Mouse (Mus musculus): Measurements from ENCODE around the gene Fam89b. TPM values are rescaled to one million over a fixed set of nuclear protein-coding genes. Genes with fewer than 3 reads are reported as not detected.

Gene Fam89b
- total and polyA plus RNA-seq, 3 experiments, result 29.6 to 60.2 TPM; not detected in 1

DNA sequence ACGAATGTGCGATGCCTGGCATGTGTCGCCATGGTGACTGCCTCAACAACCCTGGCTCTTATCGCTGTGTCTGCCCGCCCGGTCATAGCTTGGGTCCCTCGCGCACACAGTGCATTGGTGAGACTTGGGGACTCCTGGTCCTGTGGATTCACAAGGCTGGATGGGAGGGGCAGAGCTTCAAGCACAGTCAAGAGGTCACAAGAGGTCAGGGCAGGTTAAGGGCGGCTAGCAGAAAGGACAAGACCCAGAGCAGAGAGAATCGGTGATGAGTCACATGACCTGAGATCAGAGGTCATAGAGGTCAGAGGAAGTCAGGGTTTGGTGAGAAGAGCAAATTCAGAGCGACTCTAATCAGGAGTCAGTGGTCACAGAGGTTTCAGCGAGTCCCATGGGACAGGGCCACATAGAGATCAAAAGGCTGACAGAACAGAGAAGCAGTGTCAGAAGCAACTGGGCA is 17.5 kb upstream of the Fam89b start:
- TF ChIP-seq KAT2A (conservative IDR thresholded peaks at IDR 0.05; ENCODE audit: low read depth, low read length) (no peak), USF2 (IDR thresholded peaks at IDR 0.05; ENCODE audit: borderline replicate concordance in 1 of 2, insufficient read depth in 1 of 2, low read depth in 1 of 2, low read length in 2 of 2) (no peak), GABPA (IDR thresholded peaks at IDR 0.05; ENCODE audit: low read depth, low read length) (no peak), USF1 (IDR thresholded peaks at IDR 0.05; ENCODE audit: low read depth, low read length) (no peak), MYC (IDR thresholded peaks at IDR 0.05; ENCODE audit: low read depth, low read length) (no peak), MAZ (IDR thresholded peaks at IDR 0.05; ENCODE audit: low read depth, low read length) (no peak), UBTF (IDR thresholded peaks at IDR 0.05; ENCODE audit: borderline replicate concordance, insufficient read depth, low read depth, low read length) (no peak), MEF2A (IDR thresholded peaks at IDR 0.05; ENCODE audit: extremely low read depth, insufficient replicate concordance, low read depth, low read length, poor library complexity, severe bottlenecking) (no peak), SIN3A (IDR thresholded peaks at IDR 0.05; ENCODE audit: low read length) (no peak), ZNF384 (IDR thresholded peaks at IDR 0.05; ENCODE audit: low read depth, low read length) (no peak), TCF12 (IDR thresholded peaks at IDR 0.05; ENCODE audit: low read depth, low read length) (no peak), CHD1 (IDR thresholded peaks at IDR 0.05; ENCODE audit: low read depth, low read length) (no peak), HCFC1 (IDR thresholded peaks at IDR 0.05; ENCODE audit: low read depth, low read length) (no peak), POLR2AphosphoS5 (IDR thresholded peaks at IDR 0.05; ENCODE audit: borderline replicate concordance, low read depth, low read length) (no peak)
- Histone ChIP-seq H3K79me2 (ENCODE audit: control insufficient read depth, insufficient read depth, low read length, poor library complexity) (no peaks in the 10 kb centered on the region), H3K4me3 (ENCODE audit: control insufficient read depth in 1 of 2, insufficient read depth in 1 of 2, low read depth in 2 of 2, low read length in 2 of 2) (no peak overlapping the region), H3K9me3 (replicated peaks; ENCODE audit: insufficient read depth, low read length) (no peaks in the 10 kb centered on the region), H3K36me3 (ENCODE audit: control insufficient read depth in 1 of 2, insufficient read depth in 2 of 2, low read length in 2 of 2) (no peaks in the 10 kb centered on the region), H3K27ac (ENCODE audit: control insufficient read depth, low read depth, low read length) (no peak overlapping the region), H3K4me1 (ENCODE audit: control insufficient read depth in 1 of 2, insufficient read depth in 2 of 2, low read length in 2 of 2) (peaks cover 0 to 4% of the 10 kb centered on the region in 2 experiments; a peak in 2 of 4 replicates), H3K9ac (ENCODE audit: control insufficient read depth, low read depth, low read length, poor library complexity, severe bottlenecking) (no peak overlapping the region), H3K27me3 (ENCODE audit: control insufficient read depth in 1 of 2, insufficient read depth in 2 of 2, low read length in 2 of 2) (peaks cover 0 to 2% of the 10 kb centered on the region in 2 experiments; a peak in 1 of 4 replicates)
- peak; percentile 23 for DNase-seq (ENCODE audit: low read depth, low spot score)

DNA sequence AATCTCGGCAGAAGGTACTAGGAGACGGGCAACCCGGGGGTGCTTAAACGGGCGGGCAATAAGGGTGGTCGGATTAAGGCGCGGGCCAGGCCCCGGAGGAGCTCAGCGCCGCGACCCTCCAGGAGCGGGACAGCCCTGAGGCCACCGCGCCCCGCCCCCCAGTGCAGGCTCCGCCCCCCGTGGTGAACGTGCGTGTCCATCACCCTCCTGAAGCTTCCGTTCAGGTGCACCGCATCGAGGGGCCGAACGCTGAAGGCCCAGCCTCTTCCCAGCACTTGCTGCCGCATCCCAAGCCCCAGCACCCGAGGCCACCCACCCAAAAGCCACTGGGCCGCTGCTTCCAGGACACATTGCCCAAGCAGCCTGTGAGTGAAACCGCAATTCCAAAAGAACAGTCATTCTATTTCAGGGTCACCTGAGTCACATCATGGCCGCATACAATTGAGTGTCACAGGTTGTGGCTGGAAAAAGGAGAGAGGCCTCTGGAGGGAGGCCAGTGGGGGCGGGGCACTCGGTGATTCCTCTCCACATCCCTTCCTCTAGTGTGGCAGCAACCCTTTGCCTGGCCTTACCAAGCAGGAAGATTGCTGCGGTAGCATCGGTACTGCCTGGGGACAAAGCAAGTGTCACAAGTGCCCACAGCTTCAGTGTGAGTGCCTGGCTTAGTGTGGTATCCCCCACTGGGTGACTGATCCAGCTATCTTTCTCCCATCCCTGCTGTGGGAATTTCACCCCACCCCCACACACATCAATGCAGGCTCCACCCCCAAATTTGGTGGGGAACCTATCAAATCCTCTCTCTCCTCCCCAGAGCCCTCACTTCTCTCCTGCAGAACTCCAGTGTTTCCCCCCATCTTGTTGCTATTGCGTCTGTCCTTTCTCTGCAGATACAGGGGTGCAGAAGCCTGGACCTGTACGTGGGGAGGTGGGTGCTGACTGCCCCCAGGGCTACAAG is 16.6 kb upstream of the Fam89b start:
- TF ChIP-seq MAZ (IDR thresholded peaks at IDR 0.05; ENCODE audit: low read depth, low read length), result no peak
- no peaks in the 10 kb centered on the region for H3K79me2 ChIP-seq (ENCODE audit: control insufficient read depth, insufficient read depth, low read length, poor library complexity)
- H3K27ac ChIP-seq (ENCODE audit: control insufficient read depth, low read depth, low read length), result no peak overlapping the region
- no peak overlapping the region for H3K4me3 ChIP-seq (ENCODE audit: control insufficient read depth in 1 of 2, insufficient read depth in 1 of 2, low read depth in 2 of 2, low read length in 2 of 2)
- peaks cover 0 to 4% of the 10 kb centered on the region in 2 experiments; a peak in 2 of 4 replicates for H3K4me1 ChIP-seq (ENCODE audit: control insufficient read depth in 1 of 2, insufficient read depth in 2 of 2, low read length in 2 of 2)
- no peak overlapping the region for H3K9ac ChIP-seq (ENCODE audit: control insufficient read depth, low read depth, low read length, poor library complexity, severe bottlenecking)
- no peaks in the 10 kb centered on the region for H3K9me3 ChIP-seq (replicated peaks; ENCODE audit: insufficient read depth, low read length)
- no peaks in the 10 kb centered on the region for H3K36me3 ChIP-seq (ENCODE audit: control insufficient read depth in 1 of 2, insufficient read depth in 2 of 2, low read length in 2 of 2)
- peaks cover 0 to 2% of the 10 kb centered on the region in 2 experiments; a peak in 1 of 4 replicates for H3K27me3 ChIP-seq (ENCODE audit: control insufficient read depth in 1 of 2, insufficient read depth in 2 of 2, low read length in 2 of 2)
- DNase-seq (ENCODE audit: low read depth, low spot score), result no peak
